Mouse (Mus musculus) embryo, embryonic 11.5 days (tissue): ENCODE measurements around the gene Stmn3.

Source experiments
- DNase-seq: peaks from one replicate; pipeline ENCODE4 v3.0.0-alpha.2; 2012; ENCODE audit warnings: low read depth, low spot score

The Stmn3 gene

DNA sequence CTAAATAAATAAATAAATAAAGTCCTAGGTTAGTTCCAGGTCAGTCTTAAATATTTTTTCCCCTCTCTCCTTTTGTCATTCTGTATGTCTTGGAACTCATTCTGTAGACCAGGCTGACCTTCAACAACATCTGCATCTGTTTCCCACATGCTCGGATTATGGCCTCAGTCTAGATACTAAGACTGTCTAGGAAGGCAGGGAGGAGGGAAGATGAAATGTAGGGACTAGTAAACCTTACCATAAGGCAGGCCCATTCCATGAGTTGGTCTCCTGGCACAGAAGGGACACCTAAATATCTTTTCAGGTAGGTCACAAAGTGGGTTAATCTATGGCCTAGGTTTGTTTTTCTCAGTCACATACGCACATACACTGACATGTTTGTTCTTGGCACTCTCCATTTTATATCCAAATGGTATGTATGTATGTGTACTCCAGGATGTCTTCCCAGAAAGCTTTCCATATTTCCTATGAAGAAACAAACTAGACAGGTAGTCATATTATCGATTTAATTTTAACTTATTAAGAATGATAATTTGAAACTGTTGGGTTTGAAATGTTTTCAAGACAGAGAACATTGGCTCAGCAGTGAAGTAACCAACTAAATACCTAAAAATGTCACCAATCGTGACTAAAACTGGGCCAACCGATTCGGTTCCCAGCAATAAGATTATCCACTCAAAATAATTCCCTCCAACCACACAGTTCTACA, 27.5 kb downstream of the Stmn3 start:
- no peak for DNase-seq

DNA sequence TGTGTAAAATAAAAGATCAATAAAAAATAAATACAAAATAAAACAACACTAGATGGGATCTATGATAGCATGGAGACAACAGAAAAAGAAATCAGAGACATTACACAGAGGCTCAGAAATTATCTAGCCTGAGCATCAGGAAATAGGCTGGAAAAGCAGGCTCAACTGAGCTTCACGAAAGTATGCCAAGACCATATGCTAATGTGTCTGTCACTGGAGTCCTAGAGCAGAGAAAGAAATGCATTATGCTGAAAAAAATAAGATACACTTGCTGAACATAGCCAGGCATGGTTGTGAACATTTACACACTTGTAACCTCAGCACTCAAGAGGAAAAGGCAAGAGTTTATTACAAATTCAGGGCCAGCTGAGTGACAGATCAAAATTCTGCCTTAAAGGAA, 34.3 kb downstream of the Stmn3 start:
- DNase-seq, result no peak

DNA sequence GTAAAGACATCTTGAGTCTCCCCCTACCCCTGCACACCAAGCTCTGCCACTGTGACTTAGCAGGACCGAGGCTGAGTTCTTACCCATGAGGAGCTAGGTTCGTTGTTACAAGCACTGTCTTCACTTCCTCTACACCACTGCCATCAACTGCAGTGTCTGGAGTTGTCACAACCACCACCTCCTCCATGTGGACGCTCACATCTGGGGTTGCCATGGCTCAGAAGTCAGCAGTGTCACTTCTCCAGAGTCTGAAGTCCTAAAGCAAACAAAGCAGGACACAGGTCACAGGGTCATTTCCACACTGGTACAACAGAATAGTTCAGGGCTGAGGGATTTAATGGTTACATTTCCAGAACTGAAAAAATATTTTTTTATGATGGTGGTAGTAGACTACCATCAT, 36.4 kb downstream of the Stmn3 start:
- no peak for DNase-seq

DNA sequence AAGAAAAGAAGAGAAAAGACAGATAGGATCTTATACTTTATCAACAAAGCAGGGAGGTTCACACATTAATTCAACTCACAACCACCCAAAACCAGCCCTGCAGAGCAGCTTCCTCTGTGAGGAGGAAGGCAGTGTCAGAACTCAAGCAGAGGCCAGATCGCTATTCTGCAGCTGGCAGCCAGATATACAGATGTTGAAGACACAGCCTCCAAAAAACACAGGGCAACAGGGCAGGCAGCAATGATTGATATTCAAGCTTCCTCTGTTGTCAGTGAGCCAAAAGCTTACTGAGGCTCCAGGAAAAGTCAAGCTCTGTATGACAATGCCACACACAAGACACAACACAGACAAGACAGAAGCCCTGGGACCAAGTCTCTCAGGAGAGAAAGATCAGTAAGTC, 37.5 kb downstream of the Stmn3 start:
- no peak for DNase-seq

DNA sequence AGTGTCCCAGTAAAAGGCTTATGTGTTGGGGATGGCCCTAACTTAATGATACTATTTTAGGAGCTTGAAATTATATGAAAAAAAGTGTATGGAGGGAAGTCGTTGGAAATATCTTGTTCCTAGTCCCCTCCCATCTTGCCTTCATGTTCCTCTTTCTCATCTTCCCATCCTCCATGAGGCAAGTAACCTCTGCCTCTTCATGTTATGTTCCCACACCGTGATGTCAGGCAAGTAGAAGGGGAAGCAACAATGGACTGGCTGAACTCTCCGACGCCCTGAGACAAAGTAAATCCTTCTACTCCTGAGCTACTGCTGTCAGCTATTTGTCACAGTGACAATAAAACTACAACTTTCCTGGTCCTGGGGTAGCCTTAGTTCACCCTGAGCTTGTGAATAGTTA, 39.7 kb downstream of the Stmn3 start:
- DNase-seq, result no peak

DNA sequence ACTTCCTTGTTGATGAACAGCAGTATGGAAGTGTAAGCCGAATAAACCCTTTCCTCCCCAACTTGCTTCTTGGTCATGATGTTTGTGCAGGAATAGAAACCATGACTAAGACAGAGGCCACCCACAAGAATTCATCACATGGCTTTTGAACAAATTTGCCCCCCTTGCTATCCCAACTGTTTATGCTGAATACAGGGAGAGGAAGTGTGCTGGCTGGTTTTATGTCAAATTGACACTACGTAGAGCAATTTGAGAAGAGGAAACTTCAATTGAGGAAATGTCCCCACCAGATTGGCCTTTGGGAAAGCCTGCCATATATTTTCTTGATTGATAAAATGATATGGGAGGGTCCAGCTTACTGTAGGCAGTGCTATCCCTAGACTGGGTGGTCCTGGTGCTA, 40.5 kb downstream of the Stmn3 start:
- no peak for DNase-seq

DNA sequence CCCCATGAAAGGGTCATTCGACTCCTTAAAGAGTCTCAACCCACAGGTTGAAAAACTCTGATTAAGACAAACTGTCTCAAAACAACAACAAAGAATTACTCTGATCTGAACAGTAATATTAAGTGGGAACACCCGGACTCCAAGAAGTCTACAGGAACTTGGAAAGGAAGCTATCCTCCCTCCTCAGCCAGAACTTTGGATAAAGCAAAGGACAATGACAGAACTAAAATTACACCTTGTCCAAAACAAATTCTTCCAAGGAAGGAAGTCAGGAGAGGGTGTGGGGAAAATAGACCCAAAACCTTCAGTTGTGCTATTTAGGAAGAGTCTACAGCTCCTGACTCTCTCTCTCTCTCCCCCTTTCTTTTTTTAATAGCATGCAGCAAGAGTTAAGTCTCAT, 42.2 kb downstream of the Stmn3 start:
- no peak for DNase-seq

DNA sequence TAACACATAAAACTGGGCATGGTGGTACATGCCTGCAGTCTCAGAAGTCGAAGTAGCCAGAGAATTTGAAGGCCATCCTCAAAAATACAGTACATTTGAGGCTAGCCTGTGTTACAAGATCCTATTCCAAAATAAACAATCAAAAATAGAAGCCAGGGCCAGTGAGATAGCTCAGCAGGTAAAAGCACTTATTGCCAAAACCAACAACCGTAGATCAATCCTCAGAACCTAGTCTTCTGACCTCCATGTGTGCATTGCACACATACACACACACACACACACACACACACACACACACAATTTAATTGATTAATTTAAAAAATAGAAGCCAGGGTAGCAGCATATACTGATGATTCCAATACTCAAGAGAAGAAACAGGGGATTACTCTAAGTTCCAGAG, 47.5 kb downstream of the Stmn3 start:
- DNase-seq, result no peak
